Mouse (Mus musculus) kidney, adult 9 months (tissue): ENCODE measurements around the gene Fyb2.
"Not testable (repeated sequence)": the region's sequence is repeated elsewhere in the genome, so short reads cannot be mapped to it uniquely, and the experiment has no call there.

Experiments
- DNase-seq: peaks from one replicate; pipeline ENCODE4 v3.0.0; 2022

Fyb2 gene

GRCm38 (mm10) chr4:104941895-104942294, 28.6 kb downstream of the Fyb2 start:
- no peak for DNase-seq

- no peak for DNase-seq
Measured at GRCm38 (mm10) chr4:104944482-104944881, 31.2 kb downstream of the Fyb2 start.

GRCm38 (mm10) chr4:104948886-104949285, 35.6 kb downstream of the Fyb2 start:
- peak; percentile 44 for DNase-seq

GRCm38 (mm10) chr4:104949304-104949703, 36.0 kb downstream of the Fyb2 start:
- no peak for DNase-seq

GRCm38 (mm10) chr4:104951280-104951878, 38.1 kb downstream of the Fyb2 start:
- DNase-seq, result peak; percentile 13

GRCm38 (mm10) chr4:104956691-104957090, 43.4 kb downstream of the Fyb2 start:
- DNase-seq, result no peak

- DNase-seq, result no peak
Measured at GRCm38 (mm10) chr4:104961431-104961830, 48.2 kb downstream of the Fyb2 start.

- DNase-seq, result peak; percentile 38
Measured at GRCm38 (mm10) chr4:104972606-104973005, 59.4 kb downstream of the Fyb2 start.

GRCm38 (mm10) chr4:104975162-104975830, 62.0 kb downstream of the Fyb2 start:
- no peak for DNase-seq

GRCm38 (mm10) chr4:104985960-104986632, 72.8 kb downstream of the Fyb2 start:
- peak; percentile 84 for DNase-seq

GRCm38 (mm10) chr4:104987631-104988030, 74.4 kb downstream of the Fyb2 start:
- DNase-seq, result peak; percentile 22

- DNase-seq, result no peak
Measured at GRCm38 (mm10) chr4:104988102-104988501, 74.8 kb downstream of the Fyb2 start.

GRCm38 (mm10) chr4:104988709-104989108, 75.5 kb downstream of the Fyb2 start:
- no peak for DNase-seq

GRCm38 (mm10) chr4:104990016-104990415, 76.8 kb downstream of the Fyb2 start:
- DNase-seq, result no peak

GRCm38 (mm10) chr4:104990686-104991085, 77.4 kb downstream of the Fyb2 start:
- DNase-seq, result no peak

GRCm38 (mm10) chr4:104992271-104992670, 79.0 kb downstream of the Fyb2 start:
- no peak for DNase-seq

- DNase-seq, result no peak
Measured at GRCm38 (mm10) chr4:104993140-104993874, 80.1 kb downstream of the Fyb2 start.

GRCm38 (mm10) chr4:104999702-105000101, 86.4 kb downstream of the Fyb2 start:
- peak; percentile 47 for DNase-seq

- no peak for DNase-seq
Measured at GRCm38 (mm10) chr4:105001736-105002135, 88.5 kb downstream of the Fyb2 start.

- DNase-seq, result no peak
Measured at GRCm38 (mm10) chr4:105004135-105004534, 90.9 kb downstream of the Fyb2 start.

- DNase-seq, result not testable (repeated sequence)
Measured at GRCm38 (mm10) chr4:105004649-105005048, 91.4 kb downstream of the Fyb2 start.

GRCm38 (mm10) chr4:105007360-105008018, 94.2 kb downstream of the Fyb2 start:
- DNase-seq, result no peak

- DNase-seq, result no peak
Measured at GRCm38 (mm10) chr4:105013718-105014117, 100.5 kb downstream of the Fyb2 start.
